Mouse (Mus musculus): ENCODE results near the gene Mrpl28. TPM values are rescaled to one million over a fixed set of nuclear protein-coding genes. Genes with fewer than 3 reads are reported as not detected.

The Mrpl28 gene
- 82.4 TPM for polyA plus RNA-seq (2017; shearing (Covaris generic))

GRCm38 (mm10) chr17:26123267-26123684 lies at the start of gene Mrpl28:
Gene Mrpl28, plus strand, starts transcription at chr17:26123500.

DNA sequence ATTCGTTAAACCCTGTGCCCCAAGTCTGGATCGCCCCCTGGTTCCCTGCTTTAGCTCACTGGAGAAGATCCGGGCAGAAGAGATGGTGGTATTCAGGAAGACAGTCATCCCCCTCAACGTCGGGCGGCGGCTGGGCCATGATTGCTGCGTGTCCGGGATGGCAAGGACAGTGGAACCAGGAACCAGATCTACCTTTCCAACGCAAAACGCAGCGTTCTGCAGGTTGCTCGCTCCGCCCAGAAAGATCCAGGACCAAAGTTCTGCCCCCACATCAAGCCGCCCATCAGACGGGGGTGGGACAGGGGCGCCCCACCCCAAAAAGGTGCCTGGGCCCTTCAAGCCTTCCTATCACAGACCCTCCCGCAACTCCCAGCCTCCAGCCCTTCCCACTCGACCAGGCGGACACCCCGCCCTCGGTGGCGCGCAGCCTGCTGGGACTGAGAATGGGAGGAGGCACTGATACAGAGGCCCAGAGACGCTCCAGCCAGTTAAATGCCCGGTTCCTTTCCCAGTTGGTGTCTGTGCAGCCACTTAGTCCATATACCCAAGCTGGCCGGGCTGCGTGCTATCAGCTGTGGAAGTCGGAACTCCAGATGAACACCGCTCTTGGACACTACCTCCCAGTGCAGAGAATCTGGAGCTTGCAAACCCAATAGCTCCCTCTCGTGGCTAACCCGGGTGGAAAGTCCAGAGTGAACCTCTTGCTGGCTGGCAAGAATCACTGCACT lies 33.2 kb upstream of the Mrpl28 start, which contains the start of gene Decr2:
TSS of gene Decr2 (minus strand) at position 433 of the 728 bp plus-strand sequence.

GRCm38 (mm10) chr17:26095121-26095740 lies 28.1 kb upstream of the Mrpl28 start, which contains the start of gene Nme4:
Gene Nme4, minus strand, starts transcription at chr17:26095602.

GRCm38 (mm10) chr17:26113181-26113948 lies 9.9 kb upstream of the Mrpl28 start, which contains the start of gene Tmem8:
Gene Tmem8, plus strand, starts transcription at chr17:26113299.

DNA sequence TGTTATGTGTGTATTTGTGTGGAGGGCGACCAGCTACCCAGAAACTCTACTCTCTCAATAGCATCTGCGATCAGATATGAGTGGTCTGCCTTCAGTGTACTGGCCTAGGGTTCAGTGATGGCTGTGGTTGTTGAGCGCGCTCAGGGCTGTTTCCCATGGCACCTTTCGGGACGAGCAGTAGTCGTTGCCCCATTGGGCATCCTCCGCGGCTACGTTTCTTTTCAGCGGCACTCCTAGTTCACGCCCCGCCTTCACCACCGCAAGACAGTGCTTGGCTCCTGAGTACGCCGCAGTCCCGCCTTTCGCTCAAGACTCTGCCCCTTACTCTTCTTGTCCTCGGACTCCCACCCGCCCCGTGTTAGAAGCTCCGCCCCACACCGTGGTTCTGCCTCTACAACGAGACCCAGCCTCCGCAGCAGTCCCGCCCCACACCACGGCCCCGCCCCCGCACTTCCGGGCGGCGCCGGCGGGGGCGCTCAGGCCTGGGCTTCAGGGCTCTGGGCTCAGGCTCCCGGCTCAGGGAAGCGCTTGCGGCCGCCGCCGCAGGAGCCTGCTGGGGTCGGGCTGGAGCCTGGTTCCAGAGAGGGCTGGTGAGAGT lies 15.0 kb downstream of the Mrpl28 start, which contains the start of gene Axin1:
TSS of gene Axin1 (plus strand) at position 450 of the 598 bp plus-strand sequence.

Other genes with a start within 250 kb of the Mrpl28 start
- gene Mettl26, start 248.4 kb upstream of the Mrpl28 start, polyA plus RNA-seq (2017; shearing (Covaris generic)): 95.5 TPM
- gene Wfikkn1, start 242.6 kb upstream of the Mrpl28 start, polyA plus RNA-seq (2017; shearing (Covaris generic)): 1.0 TPM
- gene Rab40c, start 203.8 kb upstream of the Mrpl28 start, polyA plus RNA-seq (2017; shearing (Covaris generic)): 5.1 TPM
- 71.1 TPM for gene Pigq, start 178.6 kb upstream of the Mrpl28 start, polyA plus RNA-seq (2017; shearing (Covaris generic))
- not detected for gene Nhlrc4, start 178.5 kb upstream of the Mrpl28 start, polyA plus RNA-seq (2017; shearing (Covaris generic))
- gene A930017K11Rik, start 170.9 kb upstream of the Mrpl28 start, polyA plus RNA-seq (2017; shearing (Covaris generic)): not detected
- gene Capn15, start 137.7 kb upstream of the Mrpl28 start, polyA plus RNA-seq (2017; shearing (Covaris generic)): 22.0 TPM
- gene Rab11fip3, start 53.9 kb upstream of the Mrpl28 start, polyA plus RNA-seq (2017; shearing (Covaris generic)): 2.0 TPM
- 37.5 TPM for gene Decr2, start 33.2 kb upstream of the Mrpl28 start, polyA plus RNA-seq (2017; shearing (Covaris generic))
- 0.89 TPM for gene Nme4, start 27.9 kb upstream of the Mrpl28 start, polyA plus RNA-seq (2017; shearing (Covaris generic))
- gene Tmem8, start 10.2 kb upstream of the Mrpl28 start, polyA plus RNA-seq (2017; shearing (Covaris generic)): 4.4 TPM
- 7.7 TPM for gene Axin1, start 15.2 kb downstream of the Mrpl28 start, polyA plus RNA-seq (2017; shearing (Covaris generic))
- not detected for gene Pdia2, start 75.6 kb downstream of the Mrpl28 start, polyA plus RNA-seq (2017; shearing (Covaris generic))
- 8.3 TPM for gene Rgs11, start 79.5 kb downstream of the Mrpl28 start, polyA plus RNA-seq (2017; shearing (Covaris generic))
- not detected for gene Arhgdig, start 84.3 kb downstream of the Mrpl28 start, polyA plus RNA-seq (2017; shearing (Covaris generic))
- 26.4 TPM for gene Fam234a, start 120.7 kb downstream of the Mrpl28 start, polyA plus RNA-seq (2017; shearing (Covaris generic))
- gene Luc7l, start 129.4 kb downstream of the Mrpl28 start, polyA plus RNA-seq (2017; shearing (Covaris generic)): 108 TPM

All from activated CD4-positive, CD25-positive, alpha-beta regulatory T cell, adult 9 weeks (primary cell).